Mouse (Mus musculus) stomach, adult 2 months (tissue): ENCODE measurements around the gene Olfr804. TPM values are rescaled to one million over a fixed set of nuclear protein-coding genes. Genes with fewer than 3 reads are reported as not detected.

Experiments
- polyA plus RNA-seq: library from polyadenylated mRNA; depleted of rRNA; stranded (reverse); fragments of >200 nt; gene quantifications from 2 replicates; pipeline ENCODE4 v1.2.3, GENCODE M21; 2012; rRNA removed

Olfr804 gene
- polyA plus RNA-seq = not detected in 2 replicates

GRCm38 (mm10) chr10:129702910-129703309 is at the start of gene Olfr804:
TSS of gene Olfr804 (plus strand) at chr10:129703210.

GRCm38 (mm10) chr10:129657394-129657793 is 45.6 kb upstream of the Olfr804 start, which contains the start of gene Olfr800:
TSS of gene Olfr800 (plus strand) at chr10:129657694.

GRCm38 (mm10) chr10:129673765-129674164 is 29.2 kb upstream of the Olfr804 start, which contains the start of gene Olfr801:
TSS of gene Olfr801 (minus strand) at chr10:129673865.

GRCm38 (mm10) chr10:129688069-129688468 is 14.9 kb upstream of the Olfr804 start, which contains the start of gene Olfr802:
TSS of gene Olfr802 (minus strand) at chr10:129688169.

GRCm38 (mm10) chr10:129694186-129694585 is 8.8 kb upstream of the Olfr804 start, which contains the start of gene Olfr803:
TSS of gene Olfr803 (minus strand) at chr10:129694286.

GRCm38 (mm10) chr10:129729275-129729674 is 26.3 kb downstream of the Olfr804 start, which contains the start of gene Olfr805:
TSS of gene Olfr805 (minus strand) at chr10:129729375.

GRCm38 (mm10) chr10:129741821-129742220 is 38.8 kb downstream of the Olfr804 start, which contains the start of gene Olfr806:
TSS of gene Olfr806 (minus strand) at chr10:129741921.

GRCm38 (mm10) chr10:129757693-129758092 is 54.7 kb downstream of the Olfr804 start, which contains the start of gene Olfr807:
TSS of gene Olfr807 (minus strand) at chr10:129757793.

Other genes with a start within 250 kb of the Olfr804 start
- not detected in 2 replicates for gene Olfr787, start 241.3 kb upstream of the Olfr804 start, polyA plus RNA-seq
- not detected in 2 replicates for gene Olfr788, start 232.2 kb upstream of the Olfr804 start, polyA plus RNA-seq
- gene Olfr789, start 218.5 kb upstream of the Olfr804 start, polyA plus RNA-seq = not detected in 2 replicates
- not detected in 2 replicates for gene Olfr790, start 204.7 kb upstream of the Olfr804 start, polyA plus RNA-seq
- not detected in 2 replicates for gene Olfr791, start 181.4 kb upstream of the Olfr804 start, polyA plus RNA-seq
- gene Olfr792, start 164.0 kb upstream of the Olfr804 start, polyA plus RNA-seq = not detected in 2 replicates
- gene Olfr794, start 135.6 kb upstream of the Olfr804 start, polyA plus RNA-seq = not detected in 2 replicates
- not detected in 2 replicates for gene Olfr796, start 90.6 kb upstream of the Olfr804 start, polyA plus RNA-seq
- not detected in 2 replicates for gene Olfr798, start 75.3 kb upstream of the Olfr804 start, polyA plus RNA-seq
- gene Olfr799, start 65.7 kb upstream of the Olfr804 start, polyA plus RNA-seq = not detected in 2 replicates
- gene Olfr800, start 45.5 kb upstream of the Olfr804 start, polyA plus RNA-seq = not detected in 2 replicates
- gene Olfr801, start 29.3 kb upstream of the Olfr804 start, polyA plus RNA-seq = not detected in 2 replicates
- not detected in 2 replicates for gene Olfr802, start 15.0 kb upstream of the Olfr804 start, polyA plus RNA-seq
- gene Olfr803, start 8.9 kb upstream of the Olfr804 start, polyA plus RNA-seq = not detected in 2 replicates
- not detected in 2 replicates for gene Olfr805, start 26.2 kb downstream of the Olfr804 start, polyA plus RNA-seq
- gene Olfr806, start 38.7 kb downstream of the Olfr804 start, polyA plus RNA-seq = not detected in 2 replicates
- not detected in 2 replicates for gene Olfr807, start 54.6 kb downstream of the Olfr804 start, polyA plus RNA-seq
- not detected in 2 replicates for gene Olfr808, start 62.3 kb downstream of the Olfr804 start, polyA plus RNA-seq
- not detected in 2 replicates for gene Olfr809, start 71.4 kb downstream of the Olfr804 start, polyA plus RNA-seq
- gene Olfr810, start 91.7 kb downstream of the Olfr804 start, polyA plus RNA-seq = not detected in 2 replicates
- not detected in 2 replicates for gene Olfr811, start 101.2 kb downstream of the Olfr804 start, polyA plus RNA-seq
- not detected in 2 replicates for gene Olfr812, start 142.9 kb downstream of the Olfr804 start, polyA plus RNA-seq
- not detected in 2 replicates for gene Olfr813, start 152.2 kb downstream of the Olfr804 start, polyA plus RNA-seq
- not detected in 2 replicates for gene Olfr814, start 176.6 kb downstream of the Olfr804 start, polyA plus RNA-seq
- gene Olfr815, start 202.7 kb downstream of the Olfr804 start, polyA plus RNA-seq = not detected in 2 replicates
- not detected in 2 replicates for gene Olfr816, start 212.4 kb downstream of the Olfr804 start, polyA plus RNA-seq
- gene Olfr818, start 245.9 kb downstream of the Olfr804 start, polyA plus RNA-seq = not detected in 2 replicates